Mouse (Mus musculus): ENCODE measurements at regions not wholly inside any gene's neighbourhood (a gene's known extent, or its start where the extent isn't known, plus 50 kb on each side); places are given as distances from the start of the nearest gene placed in this dataset.

DNA sequence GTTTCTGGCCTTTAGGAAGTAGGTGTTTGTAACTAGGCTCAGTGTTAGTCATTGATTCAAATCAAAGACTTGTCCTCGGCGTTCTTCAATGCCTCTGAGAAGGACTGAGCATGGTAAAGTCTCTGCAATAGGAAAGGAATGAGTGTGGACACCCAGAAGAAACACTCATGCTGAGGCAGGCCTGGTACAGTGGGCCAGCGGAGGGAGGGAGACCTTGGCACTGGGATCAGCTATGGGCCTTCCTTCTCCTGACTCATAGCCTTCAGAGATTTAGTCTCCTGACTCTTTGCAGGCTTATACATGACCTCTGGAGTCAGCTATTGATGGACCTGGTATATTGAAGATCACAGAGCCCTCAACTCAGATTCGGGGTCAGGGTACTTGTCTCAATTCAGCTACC is 132.8 kb upstream of the Gas1 start:
- H3K4me3 ChIP-seq (ENCODE audit: low read length), result no peak overlapping the region
- H3K4me1 ChIP-seq (ENCODE audit: insufficient read depth, low read length), result no peaks in the 10 kb centered on the region
- WGBS, result 93% methylated on average over 4 of the region's 4 CpGs
- no peaks in the 10 kb centered on the region for H3K27me3 ChIP-seq (ENCODE audit: insufficient read depth, low read length)
- no peak overlapping the region for H3K9ac ChIP-seq (replicated peaks; ENCODE audit: low read length)
- no peak overlapping the region for H3K27ac ChIP-seq
- no peak for ATAC-seq
- no peaks in the 10 kb centered on the region for H3K36me3 ChIP-seq (ENCODE audit: insufficient read depth, low read length)
- DNase-seq (ENCODE audit: low spot score), result no peak
- TF ChIP-seq CTCF (IDR thresholded peaks at IDR 0.05; ENCODE audit: low read depth), result no peak
- H3K4me2 ChIP-seq (ENCODE audit: low read depth, low read length), result no peak overlapping the region
- no peaks in the 10 kb centered on the region for H3K9me3 ChIP-seq (ENCODE audit: low read length)

DNA sequence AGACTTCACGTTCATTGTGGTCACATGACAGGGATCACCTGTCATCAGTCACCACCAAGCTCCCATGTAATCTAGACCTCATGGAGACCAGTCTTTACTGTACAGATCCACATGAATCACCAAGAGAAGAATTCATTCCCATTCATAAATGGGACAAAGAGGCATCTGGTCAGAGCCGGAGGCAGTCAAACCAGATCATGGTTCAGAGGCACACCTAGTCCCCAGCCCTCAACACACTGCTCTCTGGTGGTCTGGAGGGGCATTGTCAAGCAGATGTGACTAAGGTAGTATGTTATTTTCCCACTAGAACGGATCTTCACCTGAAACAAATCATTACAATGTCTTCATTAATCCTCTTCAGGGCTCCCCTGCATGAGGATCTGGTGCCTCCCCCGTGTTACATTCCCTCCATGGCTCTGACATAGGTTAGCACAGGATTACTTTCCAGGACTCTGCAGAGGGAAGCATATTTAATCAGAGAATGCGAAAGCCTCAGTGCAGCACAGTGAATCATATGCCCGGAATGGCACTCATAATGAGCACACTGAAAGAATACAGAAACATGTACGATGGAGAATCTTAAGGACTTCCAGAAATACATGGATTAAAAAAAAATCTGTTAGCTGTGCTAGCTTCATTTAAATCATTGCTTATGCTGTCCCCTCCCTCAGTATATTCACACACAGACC is 135.4 kb upstream of the Gas1 start:
- WGBS, result 69% methylated on average over 7 of the region's 7 CpGs
- H3K36me3 ChIP-seq (ENCODE audit: insufficient read depth, low read length), result no peaks in the 10 kb centered on the region
- H3K27ac ChIP-seq, result no peak overlapping the region
- H3K27me3 ChIP-seq (ENCODE audit: insufficient read depth, low read length), result no peaks in the 10 kb centered on the region
- no peak overlapping the region for H3K4me2 ChIP-seq (ENCODE audit: low read depth, low read length)
- DNase-seq (ENCODE audit: low spot score), result no peak
- no peaks in the 10 kb centered on the region for H3K4me1 ChIP-seq (ENCODE audit: insufficient read depth, low read length)
- peak; percentile 40; the same call in 1 of the 2 replicates for ATAC-seq
- no peak overlapping the region for H3K4me3 ChIP-seq (ENCODE audit: low read length)
- TF ChIP-seq CTCF (IDR thresholded peaks at IDR 0.05; ENCODE audit: low read depth), result peak; percentile 43
- no peak overlapping the region for H3K9ac ChIP-seq (replicated peaks; ENCODE audit: low read length)
- H3K9me3 ChIP-seq (ENCODE audit: low read length), result no peaks in the 10 kb centered on the region

DNA sequence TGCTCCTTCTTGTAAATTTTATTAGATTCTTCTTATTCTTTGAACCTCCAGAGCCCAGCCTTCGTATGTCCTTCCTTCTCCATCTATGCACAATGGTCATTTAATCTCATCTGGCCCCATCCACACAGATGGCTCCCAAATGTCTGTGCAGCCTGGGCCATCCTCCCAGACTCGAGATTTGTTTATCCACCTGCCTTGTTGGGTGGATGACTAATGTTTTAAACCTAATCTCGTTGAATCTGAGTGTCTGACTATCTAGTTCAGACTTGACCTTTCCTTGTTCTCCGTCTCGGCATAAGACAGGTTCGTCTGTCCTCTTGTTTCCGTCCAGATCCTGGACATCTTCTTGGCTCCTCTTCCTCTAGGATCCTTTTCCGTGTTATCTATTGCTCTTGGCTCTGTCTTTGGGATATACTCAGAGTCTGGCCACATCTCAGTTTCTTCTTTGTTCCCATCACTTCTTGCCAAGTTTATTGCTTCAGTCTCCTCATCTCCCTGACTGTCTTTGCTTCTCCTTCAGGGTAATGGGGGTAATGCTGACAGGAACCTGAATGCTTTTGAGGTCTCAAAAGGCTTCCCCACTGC is 141.4 kb upstream of the Gas1 start:
- no peak for TF ChIP-seq CTCF (IDR thresholded peaks at IDR 0.05; ENCODE audit: low read depth)
- no peak overlapping the region for H3K27ac ChIP-seq
- ATAC-seq (no peak), DNase-seq (ENCODE audit: low spot score) (no peak)
- WGBS, result 83% methylated on average over 8 of the region's 8 CpGs
- H3K27me3 ChIP-seq (ENCODE audit: insufficient read depth, low read length), result no peaks in the 10 kb centered on the region
- H3K9ac ChIP-seq (replicated peaks; ENCODE audit: low read length), result no peak overlapping the region
- no peaks in the 10 kb centered on the region for H3K4me1 ChIP-seq (ENCODE audit: insufficient read depth, low read length)
- H3K9me3 ChIP-seq (ENCODE audit: low read length), result no peaks in the 10 kb centered on the region
- H3K36me3 ChIP-seq (ENCODE audit: insufficient read depth, low read length), result no peaks in the 10 kb centered on the region
- H3K4me2 ChIP-seq (ENCODE audit: low read depth, low read length), result no peak overlapping the region
- H3K4me3 ChIP-seq (ENCODE audit: low read length), result no peak overlapping the region

DNA sequence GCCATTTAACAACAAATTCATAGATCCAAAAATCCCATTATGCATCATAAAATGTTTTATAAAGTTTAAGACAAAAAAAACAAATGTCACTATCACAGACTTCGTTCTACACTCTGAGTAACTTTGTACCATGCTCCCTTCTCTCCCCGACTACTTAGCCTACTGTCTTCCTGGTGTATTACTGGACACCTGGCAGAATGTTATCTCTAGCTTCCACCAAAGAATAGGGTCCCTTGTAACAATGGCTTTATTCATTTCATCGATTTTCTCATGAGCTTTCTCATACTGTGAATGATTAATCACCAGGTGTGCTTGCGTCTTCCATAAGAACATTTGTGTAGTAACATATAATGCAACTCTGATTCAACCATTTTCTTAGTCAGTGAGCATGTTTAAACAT is 142.1 kb upstream of the Gas1 start:
- no peak overlapping the region for H3K27ac ChIP-seq
- DNase-seq (ENCODE audit: low spot score), result no peak
- WGBS, result 79% methylated on average over 4 of the region's 4 CpGs
- H3K27me3 ChIP-seq (ENCODE audit: insufficient read depth, low read length), result no peaks in the 10 kb centered on the region
- no peak overlapping the region for H3K4me2 ChIP-seq (ENCODE audit: low read depth, low read length)
- no peaks in the 10 kb centered on the region for H3K36me3 ChIP-seq (ENCODE audit: insufficient read depth, low read length)
- H3K4me3 ChIP-seq (ENCODE audit: low read length), result no peak overlapping the region
- no peaks in the 10 kb centered on the region for H3K4me1 ChIP-seq (ENCODE audit: insufficient read depth, low read length)
- H3K9me3 ChIP-seq (ENCODE audit: low read length), result no peaks in the 10 kb centered on the region
- no peak for ATAC-seq
- H3K9ac ChIP-seq (replicated peaks; ENCODE audit: low read length), result no peak overlapping the region
- no peak for TF ChIP-seq CTCF (IDR thresholded peaks at IDR 0.05; ENCODE audit: low read depth)

DNA sequence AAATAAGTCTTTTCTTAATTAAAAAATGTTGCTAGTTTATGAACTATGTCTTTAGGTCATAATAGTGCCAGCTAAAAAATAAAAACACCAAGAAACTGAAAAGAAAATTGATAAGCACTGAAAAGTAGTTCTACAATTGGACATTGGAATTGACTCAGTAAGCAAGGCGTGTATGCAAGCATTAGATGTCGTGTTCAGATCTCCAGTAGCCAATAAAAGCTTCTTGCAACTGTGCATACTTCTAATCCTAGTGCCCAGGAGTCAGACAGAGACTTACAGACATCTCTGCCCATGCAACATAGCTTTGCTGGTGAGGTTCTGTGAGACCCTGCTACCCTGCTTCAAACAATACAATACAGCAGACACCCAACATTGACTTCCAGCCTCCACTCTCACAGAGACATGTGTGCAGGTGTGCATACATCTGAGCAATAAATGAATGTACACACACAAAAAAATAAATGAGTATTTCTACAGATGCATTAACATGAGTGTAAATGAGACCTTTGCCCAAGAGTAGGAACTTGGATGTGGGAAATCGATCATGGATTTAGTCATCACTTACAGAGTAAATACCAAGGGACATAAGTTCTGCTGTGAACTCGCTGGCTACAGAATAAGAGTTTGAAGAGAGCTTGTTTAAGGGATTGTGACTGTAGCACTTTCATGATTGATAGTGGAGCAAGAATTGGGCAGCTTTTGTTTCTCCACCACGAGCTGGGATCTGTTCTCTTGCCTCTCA is 142.9 kb upstream of the Gas1 start:
- Histone ChIP-seq H3K9me3 (ENCODE audit: low read length) (no peaks in the 10 kb centered on the region), H3K4me3 (ENCODE audit: low read length) (no peak overlapping the region), H3K4me1 (ENCODE audit: insufficient read depth, low read length) (no peaks in the 10 kb centered on the region), H3K27me3 (ENCODE audit: insufficient read depth, low read length) (no peaks in the 10 kb centered on the region), H3K27ac (no peak overlapping the region), H3K4me2 (ENCODE audit: low read depth, low read length) (no peak overlapping the region), H3K36me3 (ENCODE audit: insufficient read depth, low read length) (no peaks in the 10 kb centered on the region), H3K9ac (replicated peaks; ENCODE audit: low read length) (no peak overlapping the region)
- DNase-seq (ENCODE audit: low spot score), result no peak
- 73% methylated on average over 5 of the region's 5 CpGs for WGBS
- no peak for TF ChIP-seq CTCF (IDR thresholded peaks at IDR 0.05; ENCODE audit: low read depth)
- no peak for ATAC-seq

DNA sequence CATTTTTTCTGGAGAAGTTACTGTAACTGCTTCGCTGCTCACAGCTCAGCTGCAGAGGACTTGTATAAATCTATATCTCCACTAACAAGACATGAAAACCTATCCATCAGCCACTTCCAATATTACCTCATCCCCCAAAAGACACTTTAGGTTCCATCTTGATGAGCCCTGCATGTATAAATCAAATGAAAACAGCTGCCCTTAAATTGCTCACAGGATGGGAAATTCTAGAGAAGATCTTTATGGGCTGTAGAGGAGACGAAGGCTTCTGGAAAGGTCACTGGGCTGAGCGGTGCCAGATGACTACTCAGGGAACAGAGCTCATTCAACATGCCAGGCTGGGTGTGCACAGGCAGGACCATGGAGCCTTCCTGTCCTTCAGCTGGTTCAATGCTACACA is 145.4 kb upstream of the Gas1 start:
- ATAC-seq, result no peak
- H3K4me3 ChIP-seq (ENCODE audit: low read length), result no peak overlapping the region
- 79% methylated on average over 3 of the region's 3 CpGs for WGBS

More for the DNA sequence above, 145.4 kb upstream of the Gas1 start:
- TF ChIP-seq CTCF (IDR thresholded peaks at IDR 0.05; ENCODE audit: low read depth), result no peak
- no peaks in the 10 kb centered on the region for H3K4me1 ChIP-seq (ENCODE audit: insufficient read depth, low read length)
- no peaks in the 10 kb centered on the region for H3K27me3 ChIP-seq (ENCODE audit: insufficient read depth, low read length)
- no peak overlapping the region for H3K27ac ChIP-seq
- H3K9me3 ChIP-seq (ENCODE audit: low read length), result 0 out of 2 replicates have a peak, but pooled peaks cover 5% of the 10 kb centered on the region
- DNase-seq (ENCODE audit: low spot score), result no peak
- H3K4me2 ChIP-seq (ENCODE audit: low read depth, low read length), result no peak overlapping the region
- no peaks in the 10 kb centered on the region for H3K36me3 ChIP-seq (ENCODE audit: insufficient read depth, low read length)
- H3K9ac ChIP-seq (replicated peaks; ENCODE audit: low read length), result no peak overlapping the region

Data from hindbrain, postnatal 0 days (tissue).